In genomic region chr2:150667065-150667819, GRCm38 (mm10) we compare ENCODE assay signal across 8 mouse cellular contexts. TPM values are rescaled to one million over a fixed set of nuclear protein-coding genes. Genes with fewer than 3 reads are reported as not detected.
DNase-seq lines count a peak whose midpoint lies in the region; ATAC-seq and TF ChIP-seq lines count a peak whose summit lies in the region.

No protein-coding gene starts in this region.

- no peaks in the 10 kb centered on the region; the same call in 1 of the 2 replicates for H3K79me2 ChIP-seq in heart, adult 2 months (replicated peaks; ENCODE audit: control insufficient read depth, insufficient read depth, low read length)

- no peaks in the 10 kb centered on the region for H3K27me3 ChIP-seq in heart, adult 2 months (ENCODE audit: control insufficient read depth, insufficient read depth, low read length)
- no peaks in the 10 kb centered on the region for H3K27me3 ChIP-seq in intestine, embryonic 16.5 days (replicated peaks; ENCODE audit: control insufficient read depth, insufficient read depth, low read length)
- no peaks in the 10 kb centered on the region; the same call in 1 of the 2 replicates for H3K27me3 ChIP-seq in neural tube, embryonic 14.5 days (ENCODE audit: control insufficient read depth, insufficient read depth, low read length)

- peaks cover 10% of the 10 kb centered on the region for H3K4me1 ChIP-seq in heart, adult 2 months (ENCODE audit: control insufficient read depth, insufficient read depth, low read length)
- peaks cover 17% of the 10 kb centered on the region for H3K4me1 ChIP-seq in intestine, embryonic 16.5 days (ENCODE audit: control insufficient read depth, insufficient read depth, low read length)
- H3K4me1 ChIP-seq in lung, adult 2 months (ENCODE audit: control insufficient read depth, insufficient read depth, low read length): peaks cover 18% of the 10 kb centered on the region
- peaks cover 5% of the 10 kb centered on the region; the same call in 1 of the 2 replicates for H3K4me1 ChIP-seq in neural tube, embryonic 14.5 days (ENCODE audit: control insufficient read depth, insufficient read depth, low read length)

- WGBS in heart, adult 2 months: 3% methylated on average over 17 of the region's 17 CpGs
- WGBS in intestine, embryonic 16.5 days: 3% methylated on average over 17 of the region's 17 CpGs
- 1% methylated on average over 17 of the region's 17 CpGs for WGBS in lung, adult 2 months
- WGBS in neural tube, embryonic 14.5 days: 2% methylated on average over 17 of the region's 17 CpGs

- peaks cover 13% of the 10 kb centered on the region; the same call in 1 of the 2 replicates for H3K36me3 ChIP-seq in heart, adult 2 months (ENCODE audit: control insufficient read depth, insufficient read depth, low read length)
- H3K36me3 ChIP-seq in intestine, embryonic 16.5 days (ENCODE audit: control insufficient read depth, insufficient read depth, low read length): no peaks in the 10 kb centered on the region
- no peaks in the 10 kb centered on the region for H3K36me3 ChIP-seq in neural tube, embryonic 14.5 days (ENCODE audit: control insufficient read depth, insufficient read depth, low read length)

- H3K4me3 ChIP-seq in heart, adult 2 months: peak overlapping the region; percentile 78
- H3K4me3 ChIP-seq in intestine, embryonic 16.5 days (ENCODE audit: low read length): peak overlapping the region; percentile 72
- peak overlapping the region; percentile 62 for H3K4me3 ChIP-seq in lung, adult 2 months (replicated peaks; ENCODE audit: extremely low read depth, low read depth, low read length)
- H3K4me3 ChIP-seq in neural tube, embryonic 14.5 days (ENCODE audit: low read depth, low read length): peak overlapping the region; percentile 57

- peak overlapping the region; percentile 91 for H3K4me2 ChIP-seq in intestine, embryonic 16.5 days (ENCODE audit: low read depth, low read length)
- H3K4me2 ChIP-seq in neural tube, embryonic 14.5 days (ENCODE audit: low read depth, low read length): peak overlapping the region; percentile 79

- peak; percentile 18; the same call in 1 of the 2 replicates for ATAC-seq in erythroid progenitor cell, adult 5-6 weeks (replicated peaks; ENCODE audit: low FRiP score, poor library complexity, severe bottlenecking)
- peak; percentile 62 for ATAC-seq in intestine, embryonic 16.5 days
- peak; percentile 58 for ATAC-seq in neural tube, embryonic 14.5 days (ENCODE audit: low read depth)

- TF ChIP-seq EP300 in heart, adult 2 months (IDR thresholded peaks at IDR 0.05; ENCODE audit: insufficient read depth, low read depth, low read length): no peak; the same call in 1 of the 2 replicates

- intact Hi-C loops in heart, adult 2 months (cut with DNase I): no loop called here
- intact Hi-C loops in gastrocnemius, postnatal 36 days (cut with DNase I): no loop called here

- no peak for TF ChIP-seq POLR2A in heart, adult 2 months (IDR thresholded peaks at IDR 0.05; ENCODE audit: insufficient read depth, low read depth, low read length)
- no peak for TF ChIP-seq POLR2A in lung, adult 2 months (IDR thresholded peaks at IDR 0.05; ENCODE audit: borderline replicate concordance, extremely low read depth, low read depth, low read length)

- H3K9me3 ChIP-seq in intestine, embryonic 16.5 days (ENCODE audit: control insufficient read depth, low read length): no peaks in the 10 kb centered on the region
- no peaks in the 10 kb centered on the region for H3K9me3 ChIP-seq in neural tube, embryonic 14.5 days (ENCODE audit: control insufficient read depth, low read length)

- peak overlapping the region; percentile 94 for H3K9ac ChIP-seq in heart, adult 2 months (ENCODE audit: low read depth, low read length)
- H3K9ac ChIP-seq in intestine, embryonic 16.5 days (ENCODE audit: low read depth, low read length): peak overlapping the region; percentile 78
- peak overlapping the region; percentile 64 for H3K9ac ChIP-seq in neural tube, embryonic 14.5 days (replicated peaks; ENCODE audit: low read depth, low read length)

- peak overlapping the region; percentile 84 for H3K27ac ChIP-seq in heart, adult 2 months
- peak overlapping the region; percentile 84 for H3K27ac ChIP-seq in intestine, embryonic 16.5 days (ENCODE audit: low read length)
- H3K27ac ChIP-seq in neural tube, embryonic 14.5 days (ENCODE audit: low read depth, low read length): peak overlapping the region; percentile 45

- DNase-seq in heart, adult 2 months: peak; percentile 49 to 56
- no peak for DNase-seq in heart, adult 8-10 months (ENCODE audit: low spot score)
- DNase-seq in lung, adult 2 months: peak; percentile 57
- no peak for DNase-seq in gastrocnemius, postnatal 36 days
- no peak for DNase-seq in frontal cortex, postnatal 25 days (ENCODE audit: low spot score in 2 of 2)

- no peak for TF ChIP-seq CTCF in heart, adult 2 months (IDR thresholded peaks at IDR 0.05)
- no peak for TF ChIP-seq CTCF in lung, adult 2 months (IDR thresholded peaks at IDR 0.05; ENCODE audit: insufficient read depth, low read length)

RNA-seq across cellular contexts. Expression of gene Acss1, which starts 1.1 kb away (rescaled TPM):
- total RNA-seq in heart, adult 2 months (2021): 100 to 1,000 TPM; 256 to 332 TPM
- 301 and 494 TPM in 2 replicates for polyA plus RNA-seq in heart, adult 2 months (2012; rRNA removed)
- 100 to 1,000 TPM; 259 to 343 (median 275) TPM for total RNA-seq in heart, adult 8-10 months (2022)
- 28.1 and 35.6 TPM in 2 replicates for total RNA-seq in erythroid progenitor cell, adult 5-6 weeks (2015; ENCODE audit: low replicate concordance)
- 34.8 and 43.3 TPM in 2 replicates for total RNA-seq in erythroid progenitor cell, adult 5-6 weeks (2017; ENCODE audit: low replicate concordance)
- 35.3 and 37.7 TPM in 2 replicates for polyA plus RNA-seq in intestine, embryonic 16.5 days (2015; fragmentation: Nextera tagmentation; extraction: Ambion mirVana)
- polyA plus RNA-seq in lung, adult 2 months (2012; rRNA removed): 74.7 and 93.3 TPM in 2 replicates
- polyA plus RNA-seq in neural tube, embryonic 14.5 days (2014; fragmentation: Nextera tagmentation; extraction: Ambion mirVana): 13.0 and 15.4 TPM in 2 replicates
- 10 to 100 TPM; 10.7 to 26.5 TPM for total RNA-seq in gastrocnemius, postnatal 36 days (2021)

RNA-seq across cellular contexts. Expression of gene Vsx1, which starts 21.9 kb away (rescaled TPM):
- total RNA-seq in heart, adult 2 months (2021): under 1 TPM; 0.10 to 0.14 TPM
- polyA plus RNA-seq in heart, adult 2 months (2012; rRNA removed): not detected in 2 replicates
- under 1 TPM; 0.09 to 0.13 (median 0.12) TPM for total RNA-seq in heart, adult 8-10 months (2022)
- total RNA-seq in erythroid progenitor cell, adult 5-6 weeks (2015; ENCODE audit: low replicate concordance): not detected in 2 replicates
- 0.51 TPM in 1 of 2 replicates, not detected in the other for total RNA-seq in erythroid progenitor cell, adult 5-6 weeks (2017; ENCODE audit: low replicate concordance)
- polyA plus RNA-seq in intestine, embryonic 16.5 days (2015; fragmentation: Nextera tagmentation; extraction: Ambion mirVana): not detected in 2 replicates
- polyA plus RNA-seq in lung, adult 2 months (2012; rRNA removed): not detected in 2 replicates
- polyA plus RNA-seq in neural tube, embryonic 14.5 days (2014; fragmentation: Nextera tagmentation; extraction: Ambion mirVana): 0.06 and 0.07 TPM in 2 replicates
- not detected for total RNA-seq in gastrocnemius, postnatal 36 days (2021)

RNA-seq across cellular contexts. Expression of gene Apmap, which starts 58.9 kb away (rescaled TPM):
- total RNA-seq in heart, adult 2 months (2021): 10 to 100 TPM; 52.6 to 56.9 TPM
- polyA plus RNA-seq in heart, adult 2 months (2012; rRNA removed): 37.5 and 59.4 TPM in 2 replicates
- total RNA-seq in heart, adult 8-10 months (2022): 10 to 100 TPM; 46.6 to 68.1 (median 52.7) TPM
- 16.6 and 25.2 TPM in 2 replicates for total RNA-seq in erythroid progenitor cell, adult 5-6 weeks (2015; ENCODE audit: low replicate concordance)
- 18.1 and 35.9 TPM in 2 replicates for total RNA-seq in erythroid progenitor cell, adult 5-6 weeks (2017; ENCODE audit: low replicate concordance)
- polyA plus RNA-seq in intestine, embryonic 16.5 days (2015; fragmentation: Nextera tagmentation; extraction: Ambion mirVana): 38.8 and 42.9 TPM in 2 replicates
- 115 and 126 TPM in 2 replicates for polyA plus RNA-seq in lung, adult 2 months (2012; rRNA removed)
- polyA plus RNA-seq in neural tube, embryonic 14.5 days (2014; fragmentation: Nextera tagmentation; extraction: Ambion mirVana): 48.3 and 48.4 TPM in 2 replicates
- 10 to 100 TPM; 16.0 to 19.3 TPM for total RNA-seq in gastrocnemius, postnatal 36 days (2021)

Comparison
In these comparisons a context has a peak if more than half of its experiments do, and no peak if none do; other contexts are left out.
1. DNase-seq: peak in heart, adult 2 months (2 of 2) and lung, adult 2 months (single experiment); none in heart, adult 8-10 months (single experiment), gastrocnemius, postnatal 36 days (0 of 2) and frontal cortex, postnatal 25 days (0 of 2).
2. RNA of gene Acss1, which starts 1.1 kb away (total RNA-seq): 256 to 332 TPM in heart, adult 2 months and 259 to 343 TPM in heart, adult 8-10 months; 28.1 to 43.3 TPM in erythroid progenitor cell, adult 5-6 weeks and 10.7 to 26.5 TPM in gastrocnemius, postnatal 36 days; every median in the first group is over 4 times any median in the second.
3. Peak in every context shown above with its lines, with median percentiles within 50 percentile points of each other: H3K27ac ChIP-seq, H3K4me3 ChIP-seq, H3K9ac ChIP-seq and ATAC-seq.